Mouse (Mus musculus): ENCODE results near the gene Rhbdl3. TPM values are rescaled to one million over a fixed set of nuclear protein-coding genes. Genes with fewer than 3 reads are reported as not detected.
A peak's percentile ranks its signal among the peaks of the same experiment; 100 is the strongest.

Gene Rhbdl3
- polyA plus RNA-seq (2015; fragmentation: Nextera tagmentation; extraction: Ambion mirVana), result 0.71 and 0.79 TPM in 2 replicates

- H3K4me1 ChIP-seq, result peaks cover 40% of the 10 kb centered on the region
- H3K36me3 ChIP-seq, result no peaks in the 10 kb centered on the region
- H3K9ac ChIP-seq, result peak within 1 kb of the TSS; percentile 80
- no peak for ATAC-seq (ENCODE audit: extremely low read depth, insufficient number of reproducible peaks, low FRiP score, low TSS enrichment)
- H3K27ac ChIP-seq (replicated peaks), result 0 out of 2 replicates have a peak within 1 kb of the TSS, but pooled peaks have one; percentile 5
- WGBS, result under 1% methylated on average over 62 of the region's 81 CpGs
- peak within 1 kb of the TSS; percentile 100 for H3K4me2 ChIP-seq
- peak within 1 kb of the TSS; percentile 70 for H3K4me3 ChIP-seq
- peaks cover 80% of the 10 kb centered on the region for H3K27me3 ChIP-seq (replicated peaks)
- 0 out of 2 replicates have a peak, but pooled peaks cover 2% of the 10 kb centered on the region for H3K9me3 ChIP-seq
Observed at GRCm38 (mm10) chr11:80300551-80301315, at the start of gene Rhbdl3. Gene Rhbdl3 (plus strand): TSS chr11:80300912.

- Histone ChIP-seq H3K4me1 (peaks cover 4% of the 10 kb centered on the region; the same call in 1 of the 2 replicates), H3K9ac (no peak overlapping the region), H3K9me3 (no peaks in the 10 kb centered on the region), H3K4me2 (no peak overlapping the region), H3K4me3 (no peak overlapping the region), H3K27ac (replicated peaks) (no peak overlapping the region), H3K27me3 (replicated peaks) (no peaks in the 10 kb centered on the region), H3K36me3 (peaks cover 77% of the 10 kb centered on the region)
- WGBS, result 62% methylated on average over 8 of the region's 8 CpGs
- ATAC-seq (ENCODE audit: extremely low read depth, insufficient number of reproducible peaks, low FRiP score, low TSS enrichment), result no peak
Observed at GRCm38 (mm10) chr11:80264137-80264536, 36.6 kb upstream of the Rhbdl3 start.

GRCm38 (mm10) chr11:80271096-80271495 is 29.6 kb upstream of the Rhbdl3 start:
- H3K4me1 ChIP-seq, result no peaks in the 10 kb centered on the region
- peaks cover 27% of the 10 kb centered on the region for H3K36me3 ChIP-seq
- no peak overlapping the region for H3K4me3 ChIP-seq
- H3K9ac ChIP-seq, result no peak overlapping the region
- WGBS, result 78% methylated on average over 5 of the region's 5 CpGs
- H3K27me3 ChIP-seq (replicated peaks), result no peaks in the 10 kb centered on the region
- H3K9me3 ChIP-seq, result 0 out of 2 replicates have a peak, but pooled peaks cover 4% of the 10 kb centered on the region
- no peak overlapping the region for H3K27ac ChIP-seq (replicated peaks)
- no peak for ATAC-seq (ENCODE audit: extremely low read depth, insufficient number of reproducible peaks, low FRiP score, low TSS enrichment)
- no peak overlapping the region for H3K4me2 ChIP-seq

GRCm38 (mm10) chr11:80275011-80275410 is 25.7 kb upstream of the Rhbdl3 start:
- Histone ChIP-seq H3K4me1 (no peaks in the 10 kb centered on the region), H3K9me3 (0 out of 2 replicates have a peak, but pooled peaks cover 4% of the 10 kb centered on the region), H3K4me3 (no peak overlapping the region), H3K36me3 (no peaks in the 10 kb centered on the region), H3K27ac (replicated peaks) (no peak overlapping the region), H3K4me2 (no peak overlapping the region), H3K27me3 (replicated peaks) (no peaks in the 10 kb centered on the region), H3K9ac (no peak overlapping the region)
- 59% methylated on average over 3 of the region's 3 CpGs for WGBS
- ATAC-seq (ENCODE audit: extremely low read depth, insufficient number of reproducible peaks, low FRiP score, low TSS enrichment), result no peak

- Histone ChIP-seq H3K9me3 (0 out of 2 replicates have a peak, but pooled peaks cover 4% of the 10 kb centered on the region), H3K27me3 (replicated peaks) (no peaks in the 10 kb centered on the region), H3K4me1 (no peaks in the 10 kb centered on the region), H3K27ac (replicated peaks) (no peak overlapping the region), H3K36me3 (no peaks in the 10 kb centered on the region), H3K4me3 (no peak overlapping the region), H3K9ac (no peak overlapping the region), H3K4me2 (no peak overlapping the region)
- 50% methylated on average over 2 of the region's 2 CpGs for WGBS
- ATAC-seq (ENCODE audit: extremely low read depth, insufficient number of reproducible peaks, low FRiP score, low TSS enrichment), result no peak
Observed at GRCm38 (mm10) chr11:80278054-80278453, 22.7 kb upstream of the Rhbdl3 start.

GRCm38 (mm10) chr11:80283786-80284185 is 16.9 kb upstream of the Rhbdl3 start:
- ATAC-seq (ENCODE audit: extremely low read depth, insufficient number of reproducible peaks, low FRiP score, low TSS enrichment), result no peak
- H3K4me2 ChIP-seq, result no peak overlapping the region
- H3K9ac ChIP-seq, result no peak overlapping the region
- no peaks in the 10 kb centered on the region for H3K36me3 ChIP-seq
- no peak overlapping the region for H3K27ac ChIP-seq (replicated peaks)
- 0 out of 2 replicates have a peak, but pooled peaks cover under 1% of the 10 kb centered on the region for H3K27me3 ChIP-seq (replicated peaks)
- H3K4me3 ChIP-seq, result no peak overlapping the region
- 71% methylated on average over 3 of the region's 3 CpGs for WGBS
- peaks cover 9% of the 10 kb centered on the region for H3K4me1 ChIP-seq
- H3K9me3 ChIP-seq, result no peaks in the 10 kb centered on the region

- 20% methylated on average over 6 of the region's 6 CpGs for WGBS
- ATAC-seq (ENCODE audit: extremely low read depth, insufficient number of reproducible peaks, low FRiP score, low TSS enrichment), result no peak
- H3K4me2 ChIP-seq, result peak overlapping the region; percentile 28
- H3K4me3 ChIP-seq, result no peak overlapping the region
- H3K36me3 ChIP-seq, result no peaks in the 10 kb centered on the region
- H3K27me3 ChIP-seq (replicated peaks), result peaks cover 6% of the 10 kb centered on the region; the same call in 1 of the 2 replicates
- H3K27ac ChIP-seq (replicated peaks), result no peak overlapping the region; the same call in 1 of the 2 replicates
- H3K9ac ChIP-seq, result 0 out of 2 replicates have a peak overlapping the region, but pooled peaks have one; percentile 4
- H3K9me3 ChIP-seq, result no peaks in the 10 kb centered on the region
- peaks cover 14% of the 10 kb centered on the region for H3K4me1 ChIP-seq
Observed at GRCm38 (mm10) chr11:80284641-80285040, 16.1 kb upstream of the Rhbdl3 start.

GRCm38 (mm10) chr11:80287150-80287549 is 13.6 kb upstream of the Rhbdl3 start:
- WGBS, result 21% methylated on average over 5 of the region's 5 CpGs
- ATAC-seq (ENCODE audit: extremely low read depth, insufficient number of reproducible peaks, low FRiP score, low TSS enrichment), result no peak
- Histone ChIP-seq H3K36me3 (no peaks in the 10 kb centered on the region), H3K4me2 (no peak overlapping the region), H3K27ac (replicated peaks) (no peak overlapping the region), H3K27me3 (replicated peaks) (peaks cover 12% of the 10 kb centered on the region), H3K9ac (no peak overlapping the region), H3K4me1 (peaks cover 21% of the 10 kb centered on the region), H3K4me3 (no peak overlapping the region), H3K9me3 (peaks cover 4% of the 10 kb centered on the region; the same call in 1 of the 2 replicates)

GRCm38 (mm10) chr11:80289701-80290445 is 10.8 kb upstream of the Rhbdl3 start:
- peaks cover 4% of the 10 kb centered on the region; the same call in 1 of the 2 replicates for H3K9me3 ChIP-seq
- no peak overlapping the region for H3K27ac ChIP-seq (replicated peaks)
- H3K4me3 ChIP-seq, result peak overlapping the region; percentile 42
- peaks cover 15% of the 10 kb centered on the region for H3K4me1 ChIP-seq
- no peaks in the 10 kb centered on the region for H3K36me3 ChIP-seq
- H3K27me3 ChIP-seq (replicated peaks), result peaks cover 33% of the 10 kb centered on the region
- H3K4me2 ChIP-seq, result peak overlapping the region; percentile 72
- 4% methylated on average over 23 of the region's 23 CpGs for WGBS
- ATAC-seq (ENCODE audit: extremely low read depth, insufficient number of reproducible peaks, low FRiP score, low TSS enrichment), result no peak
- H3K9ac ChIP-seq, result no peak overlapping the region

GRCm38 (mm10) chr11:80291004-80291403 is 9.7 kb upstream of the Rhbdl3 start:
- Histone ChIP-seq H3K4me1 (peaks cover 24% of the 10 kb centered on the region), H3K4me3 (no peak overlapping the region), H3K27ac (replicated peaks) (no peak overlapping the region), H3K9ac (no peak overlapping the region), H3K27me3 (replicated peaks) (peaks cover 44% of the 10 kb centered on the region), H3K36me3 (no peaks in the 10 kb centered on the region), H3K4me2 (no peak overlapping the region), H3K9me3 (peaks cover 4% of the 10 kb centered on the region; the same call in 1 of the 2 replicates)
- WGBS, result 63% methylated on average over 2 of the region's 2 CpGs
- ATAC-seq (ENCODE audit: extremely low read depth, insufficient number of reproducible peaks, low FRiP score, low TSS enrichment), result no peak

- peaks cover 4% of the 10 kb centered on the region; the same call in 1 of the 2 replicates for H3K9me3 ChIP-seq
- H3K27ac ChIP-seq (replicated peaks), result no peak overlapping the region
- H3K9ac ChIP-seq, result no peak overlapping the region
- H3K36me3 ChIP-seq, result no peaks in the 10 kb centered on the region
- ATAC-seq (ENCODE audit: extremely low read depth, insufficient number of reproducible peaks, low FRiP score, low TSS enrichment), result no peak
- no peak overlapping the region for H3K4me3 ChIP-seq
- peaks cover 59% of the 10 kb centered on the region for H3K27me3 ChIP-seq (replicated peaks)
- H3K4me1 ChIP-seq, result peaks cover 28% of the 10 kb centered on the region
- 63% methylated on average over 7 of the region's 7 CpGs for WGBS
- H3K4me2 ChIP-seq, result no peak overlapping the region
Observed at GRCm38 (mm10) chr11:80292463-80292862, 8.2 kb upstream of the Rhbdl3 start.
